Mouse (Mus musculus): ENCODE data around the gene Gm9747. TPM values are rescaled to one million over a fixed set of nuclear protein-coding genes. Genes with fewer than 3 reads are reported as not detected.

The Gm9747 gene
- polyA plus RNA-seq, 1 experiment from 2014 or later, result 34.3 TPM

DNA sequence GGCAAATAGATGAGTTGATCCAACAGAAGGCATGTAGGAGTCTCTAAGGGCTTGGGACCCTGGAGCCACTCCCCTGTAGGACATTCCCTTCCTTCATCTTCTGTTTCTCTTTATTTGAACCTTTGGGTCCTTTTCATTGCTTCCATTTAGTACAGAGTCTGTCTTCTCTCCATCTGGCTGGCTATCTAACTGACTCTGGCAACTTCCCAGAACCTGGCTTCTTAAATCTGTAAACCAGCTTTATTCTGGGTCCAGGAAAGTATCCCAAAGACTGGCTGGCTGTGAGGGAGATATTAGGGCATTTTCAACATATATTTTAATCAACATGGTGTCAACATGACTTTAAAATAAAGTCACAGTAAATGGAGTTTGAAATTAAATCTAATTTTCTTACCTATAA lies 4.1 kb upstream of the Gm9747 start:
- Histone ChIP-seq H3K27ac (no peak overlapping the region), H3K36me3 (no peaks in the 10 kb centered on the region), H3K4me2 (replicated peaks) (no peak overlapping the region), H3K27me3 (no peaks in the 10 kb centered on the region), H3K9me3 (no peaks in the 10 kb centered on the region), H3K9ac (no peak overlapping the region), H3K4me3 (no peak overlapping the region), H3K4me1 (no peaks in the 10 kb centered on the region)
- no peak for ATAC-seq (ENCODE audit: insufficient number of reproducible peaks, insufficient read depth, low FRiP score, low TSS enrichment)

DNA sequence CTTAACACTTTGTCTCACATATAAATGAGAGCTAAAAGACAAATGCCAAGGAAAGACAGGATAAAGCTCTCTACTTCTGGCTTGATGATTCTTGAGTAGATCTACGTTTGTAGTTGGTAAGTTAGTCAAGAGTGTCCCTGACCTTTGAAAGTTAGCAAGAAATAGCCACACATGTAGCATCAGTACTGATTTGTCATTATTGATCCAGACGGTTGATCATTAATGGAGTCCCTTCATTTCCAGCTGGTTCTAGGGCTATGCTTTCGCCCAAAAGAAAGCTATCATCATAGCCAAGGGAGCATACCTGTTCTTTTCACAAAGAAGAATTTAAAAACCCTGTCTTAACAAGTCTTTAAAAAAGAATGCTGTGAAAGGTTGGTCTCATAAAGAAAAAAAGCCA lies 1.7 kb downstream of the Gm9747 start:
- no peak for ATAC-seq (ENCODE audit: insufficient number of reproducible peaks, insufficient read depth, low FRiP score, low TSS enrichment)
- Histone ChIP-seq H3K9ac (no peak overlapping the region), H3K27me3 (no peaks in the 10 kb centered on the region), H3K27ac (no peak overlapping the region), H3K4me2 (replicated peaks) (no peak overlapping the region), H3K4me1 (no peaks in the 10 kb centered on the region), H3K4me3 (no peak overlapping the region), H3K9me3 (no peaks in the 10 kb centered on the region), H3K36me3 (peaks cover 14% of the 10 kb centered on the region)
- 92% methylated on average over 3 of the region's 3 CpGs for WGBS

DNA sequence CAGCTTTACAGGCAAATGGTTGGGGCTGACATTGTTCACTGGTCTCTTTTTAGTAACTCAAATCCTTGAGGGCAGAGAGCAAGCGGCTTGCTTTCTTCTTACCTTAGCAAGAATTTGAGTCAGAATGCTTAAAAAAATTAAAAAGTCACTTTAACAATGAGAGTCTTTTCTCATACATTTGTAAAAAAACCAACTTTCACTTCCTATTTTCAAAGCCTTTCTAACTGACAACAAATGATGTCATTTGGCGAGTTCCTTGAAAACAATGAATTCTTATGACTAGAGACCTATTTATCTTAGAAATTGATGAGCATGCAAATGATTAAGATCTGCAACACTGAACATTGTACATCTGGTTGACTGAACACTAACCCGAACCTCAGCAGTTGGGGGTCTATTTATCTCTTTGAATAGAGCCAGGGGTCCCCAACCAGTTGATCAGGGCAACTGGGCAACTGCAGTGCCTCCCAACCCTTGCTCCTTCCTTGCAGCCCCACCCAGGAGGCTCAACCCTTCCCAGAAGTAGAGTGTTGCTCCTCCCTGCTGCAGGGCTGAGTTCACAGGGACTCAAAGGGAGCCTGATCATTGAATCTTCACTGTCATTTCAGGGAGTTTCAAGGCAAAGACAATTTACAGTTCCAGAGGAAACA lies 2.7 kb downstream of the Gm9747 start:
- Histone ChIP-seq H3K27me3 (no peaks in the 10 kb centered on the region), H3K4me3 (no peak overlapping the region), H3K4me1 (no peaks in the 10 kb centered on the region), H3K36me3 (peaks cover 14% of the 10 kb centered on the region), H3K9me3 (no peaks in the 10 kb centered on the region), H3K9ac (no peak overlapping the region), H3K27ac (no peak overlapping the region), H3K4me2 (replicated peaks) (no peak overlapping the region)
- WGBS, result 82% methylated on average over 3 of the region's 3 CpGs
- no peak for ATAC-seq (ENCODE audit: insufficient number of reproducible peaks, insufficient read depth, low FRiP score, low TSS enrichment)

DNA sequence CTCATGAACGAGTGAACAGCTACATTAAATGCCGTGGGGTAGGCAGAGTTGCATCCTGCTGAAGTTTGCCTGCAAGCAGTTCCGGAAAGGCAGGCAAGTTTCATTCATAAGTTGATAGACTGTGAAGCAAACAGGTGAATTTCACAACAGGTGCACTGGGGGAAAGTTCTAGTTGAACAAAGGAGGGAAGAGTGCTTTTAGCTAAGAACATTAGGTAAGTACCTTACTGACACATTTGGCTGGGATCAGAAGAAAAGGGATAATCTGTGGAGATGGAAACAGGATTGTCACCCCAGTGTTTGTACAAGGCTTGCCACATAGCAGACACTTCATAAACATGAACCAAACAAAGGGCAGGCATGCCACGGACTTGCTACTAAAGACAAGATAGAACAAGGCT lies 5.3 kb downstream of the Gm9747 start:
- peaks cover 14% of the 10 kb centered on the region for H3K36me3 ChIP-seq
- H3K27ac ChIP-seq, result no peak overlapping the region
- no peak for ATAC-seq (ENCODE audit: insufficient number of reproducible peaks, insufficient read depth, low FRiP score, low TSS enrichment)

GRCm38 (mm10) chr1:82239409-82240201 lies 6.7 kb downstream of the Gm9747 start:
- ATAC-seq (ENCODE audit: insufficient number of reproducible peaks, insufficient read depth, low FRiP score, low TSS enrichment), result no peak
- Histone ChIP-seq H3K4me3 (no peak overlapping the region), H3K4me1 (no peaks in the 10 kb centered on the region), H3K9ac (no peak overlapping the region), H3K27ac (no peak overlapping the region), H3K4me2 (replicated peaks) (no peak overlapping the region), H3K27me3 (no peaks in the 10 kb centered on the region), H3K9me3 (no peaks in the 10 kb centered on the region), H3K36me3 (peaks cover 12% of the 10 kb centered on the region)
- WGBS, result 74% methylated on average over 3 of the region's 3 CpGs

More for the DNA sequence above, 5.3 kb downstream of the Gm9747 start:
- Histone ChIP-seq H3K27me3 (no peaks in the 10 kb centered on the region), H3K4me1 (no peaks in the 10 kb centered on the region), H3K4me2 (replicated peaks) (no peak overlapping the region), H3K9me3 (no peaks in the 10 kb centered on the region), H3K9ac (no peak overlapping the region), H3K4me3 (no peak overlapping the region)
- WGBS, result 74% methylated on average over 4 of the region's 4 CpGs

GRCm38 (mm10) chr1:82243260-82243825 lies 10.4 kb downstream of the Gm9747 start:
- no peak overlapping the region for H3K4me2 ChIP-seq (replicated peaks)
- peaks cover 10% of the 10 kb centered on the region; the same call in 1 of the 2 replicates for H3K4me1 ChIP-seq
- 90% methylated on average over 6 of the region's 6 CpGs for WGBS
- H3K36me3 ChIP-seq, result no peaks in the 10 kb centered on the region
- H3K9me3 ChIP-seq, result no peaks in the 10 kb centered on the region
- H3K27ac ChIP-seq, result no peak overlapping the region
- no peaks in the 10 kb centered on the region for H3K27me3 ChIP-seq
- ATAC-seq (ENCODE audit: insufficient number of reproducible peaks, insufficient read depth, low FRiP score, low TSS enrichment), result no peak
- no peak overlapping the region for H3K9ac ChIP-seq
- H3K4me3 ChIP-seq, result no peak overlapping the region

GRCm38 (mm10) chr1:82245002-82245401 lies 12.1 kb downstream of the Gm9747 start:
- Histone ChIP-seq H3K27me3 (no peaks in the 10 kb centered on the region), H3K36me3 (no peaks in the 10 kb centered on the region)

GRCm38 (mm10) chr1:82247221-82247951 lies 14.5 kb downstream of the Gm9747 start:
- Histone ChIP-seq H3K4me1 (peaks cover 10% of the 10 kb centered on the region; the same call in 1 of the 2 replicates), H3K4me2 (replicated peaks) (no peak overlapping the region), H3K27me3 (no peaks in the 10 kb centered on the region), H3K36me3 (no peaks in the 10 kb centered on the region), H3K9me3 (no peaks in the 10 kb centered on the region), H3K27ac (no peak overlapping the region), H3K9ac (no peak overlapping the region), H3K4me3 (no peak overlapping the region)
- no peak for ATAC-seq (ENCODE audit: insufficient number of reproducible peaks, insufficient read depth, low FRiP score, low TSS enrichment)
- 34% methylated on average over 10 of the region's 10 CpGs for WGBS

More at GRCm38 (mm10) chr1:82245002-82245401, 12.1 kb downstream of the Gm9747 start:
- no peak overlapping the region for H3K9ac ChIP-seq
- H3K4me1 ChIP-seq, result peaks cover 10% of the 10 kb centered on the region; the same call in 1 of the 2 replicates
- no peak overlapping the region for H3K27ac ChIP-seq
- no peak overlapping the region for H3K4me3 ChIP-seq
- H3K4me2 ChIP-seq (replicated peaks), result no peak overlapping the region
- ATAC-seq (ENCODE audit: insufficient number of reproducible peaks, insufficient read depth, low FRiP score, low TSS enrichment), result no peak
- no peaks in the 10 kb centered on the region for H3K9me3 ChIP-seq
- WGBS, result 74% methylated on average over 5 of the region's 5 CpGs

- Histone ChIP-seq H3K4me3 (no peak overlapping the region), H3K27ac (no peak overlapping the region), H3K4me1 (no peaks in the 10 kb centered on the region), H3K9me3 (no peaks in the 10 kb centered on the region), H3K36me3 (no peaks in the 10 kb centered on the region), H3K27me3 (no peaks in the 10 kb centered on the region), H3K9ac (no peak overlapping the region), H3K4me2 (replicated peaks) (no peak overlapping the region)
- no peak for ATAC-seq (ENCODE audit: insufficient number of reproducible peaks, insufficient read depth, low FRiP score, low TSS enrichment)
- 65% methylated on average over 9 of the region's 9 CpGs for WGBS
Observed at GRCm38 (mm10) chr1:82253789-82254445, 21.0 kb downstream of the Gm9747 start.

- Histone ChIP-seq H3K27ac (no peak overlapping the region), H3K36me3 (no peaks in the 10 kb centered on the region), H3K4me2 (replicated peaks) (no peak overlapping the region), H3K9me3 (no peaks in the 10 kb centered on the region), H3K9ac (no peak overlapping the region), H3K4me3 (no peak overlapping the region), H3K4me1 (peaks cover 11% of the 10 kb centered on the region; the same call in 1 of the 2 replicates), H3K27me3 (no peaks in the 10 kb centered on the region)
- no peak for ATAC-seq (ENCODE audit: insufficient number of reproducible peaks, insufficient read depth, low FRiP score, low TSS enrichment)
- WGBS, result 49% methylated on average over 5 of the region's 5 CpGs
Observed at GRCm38 (mm10) chr1:82257457-82257856, 24.5 kb downstream of the Gm9747 start.

DNA sequence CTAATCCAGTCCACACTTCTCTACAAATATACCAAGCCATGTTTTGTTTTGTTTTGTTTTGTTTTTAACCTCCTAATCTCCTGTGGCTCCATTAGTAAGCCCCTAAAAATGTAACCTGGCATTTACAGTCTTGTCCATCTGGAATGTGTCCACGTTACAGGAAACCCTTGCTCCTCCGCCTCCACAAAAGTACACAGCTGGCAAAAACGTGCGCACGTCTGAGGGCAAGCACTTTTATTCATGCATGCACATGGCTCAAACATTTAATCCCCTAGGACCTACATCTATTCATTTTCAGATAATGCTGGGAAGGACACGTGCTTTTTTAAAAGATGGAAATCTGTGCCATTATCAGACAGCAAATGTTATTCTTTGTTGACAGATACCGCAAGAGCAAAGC lies 25.4 kb downstream of the Gm9747 start:
- Histone ChIP-seq H3K4me3 (no peak overlapping the region), H3K36me3 (no peaks in the 10 kb centered on the region), H3K9ac (no peak overlapping the region), H3K4me2 (replicated peaks) (no peak overlapping the region), H3K27me3 (no peaks in the 10 kb centered on the region), H3K9me3 (no peaks in the 10 kb centered on the region), H3K27ac (no peak overlapping the region), H3K4me1 (peaks cover 11% of the 10 kb centered on the region; the same call in 1 of the 2 replicates)
- ATAC-seq (ENCODE audit: insufficient number of reproducible peaks, insufficient read depth, low FRiP score, low TSS enrichment), result no peak
- 45% methylated on average over 7 of the region's 7 CpGs for WGBS
